Mouse (Mus musculus) embryonic facial prominence, embryonic 14.5 days (tissue): ENCODE measurements around the gene Aqp6. TPM values are rescaled to one million over a fixed set of nuclear protein-coding genes. Genes with fewer than 3 reads are reported as not detected.

ENCODE experiments used
- ATAC-seq: fragments of 200-750 bp; cut with Nextera tagmentation; 2 replicates; pipeline ENCODE4 v1.8.0; 2017; ENCODE audit warnings: low read depth, moderate number of reproducible peaks, moderate TSS enrichment
- DNase-seq: peaks from one replicate; pipeline ENCODE4 v3.0.0-alpha.2; 2015; ENCODE audit warnings: low spot score
- H3K27ac ChIP-seq: fragments of 300-500 bp; sonication (generic); replicated peaks from 2 replicates; pipeline ENCODE4 v1.5.1; 2014; ENCODE audit warnings: low read depth, mild to moderate bottlenecking, low read length, moderate library complexity
- H3K27me3 ChIP-seq: fragments of 300-500 bp; sonication (generic); replicated peaks from 2 replicates; pipeline ENCODE4 v1.6.1; 2014; ENCODE audit warnings: low read length; ENCODE audit not compliant: control insufficient read depth, insufficient read depth
- H3K36me3 ChIP-seq: fragments of 300-500 bp; sonication (generic); 2 replicates; pipeline ENCODE4 v1.6.1; 2014; ENCODE audit warnings: low read length, mixed read lengths; ENCODE audit not compliant: control insufficient read depth, insufficient read depth
- H3K4me1 ChIP-seq: fragments of 300-500 bp; sonication (generic); 2 replicates; pipeline ENCODE4 v1.6.1; 2014; ENCODE audit warnings: antibody characterized with exemption, low read length; ENCODE audit not compliant: control insufficient read depth, insufficient read depth
- H3K4me2 ChIP-seq: fragments of 300-500 bp; sonication (generic); 2 replicates; pipeline ENCODE4 v1.6.1; 2014; ENCODE audit warnings: low read depth, mild to moderate bottlenecking, low read length, moderate library complexity, mixed read lengths
- H3K4me3 ChIP-seq: fragments of 300-500 bp; sonication (generic); 2 replicates; pipeline ENCODE4 v1.5.1; 2014; ENCODE audit warnings: low read depth, mild to moderate bottlenecking, low read length
- H3K9ac ChIP-seq: fragments of 300-500 bp; sonication (generic); 2 replicates; pipeline ENCODE4 v1.6.1; 2014; ENCODE audit warnings: low read depth, mild to moderate bottlenecking, low read length, moderate library complexity, mixed read lengths
- H3K9me3 ChIP-seq: fragments of 300-500 bp; sonication (generic); 2 replicates; pipeline ENCODE4 v1.6.1; 2016; ENCODE audit warnings: low read length; ENCODE audit not compliant: control insufficient read depth
- WGBS: fragments of 180-500 bp; shearing (Covaris S2); extraction: QIAGEN DNeasy Blood & Tissue Kit; methylation state at CpG from one replicate; pipeline ENCODE4 v1.1.7; 2014; 5-methylcytosine and 5-hydroxymethylcytosine counted together
- polyA plus RNA-seq: library from polyadenylated mRNA; unstranded; fragments of >200 nt; fragmentation: Nextera tagmentation; extraction: Ambion mirVana; gene quantifications from 2 replicates; pipeline ENCODE4 v1.2.1, GENCODE M21; 2014

The Aqp6 gene
- polyA plus RNA-seq, 1 experiment from 2014 or later, result not detected

DNA sequence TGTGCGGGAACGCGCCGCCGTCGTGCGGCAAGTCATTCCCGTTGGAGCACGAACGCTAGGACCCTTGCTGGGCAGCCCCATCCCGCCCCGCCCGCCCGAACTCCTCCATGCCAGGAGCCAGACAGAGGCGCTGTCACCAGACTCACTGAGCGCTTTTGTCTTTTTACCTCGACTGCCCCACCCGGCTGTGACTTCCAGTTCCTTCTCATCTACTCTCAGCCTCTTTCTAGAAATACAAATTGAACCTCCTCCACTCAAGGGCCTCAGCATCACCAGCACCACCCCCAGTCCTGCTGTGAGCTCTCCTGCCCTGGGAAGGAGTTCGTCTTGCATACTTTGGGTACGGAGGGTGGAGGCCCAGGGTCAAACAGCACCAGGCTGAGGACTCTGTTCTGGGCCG is 52.7 kb downstream of the Aqp6 start:
- H3K9ac ChIP-seq, result peak overlapping the region; percentile 40; the same call in 1 of the 2 replicates
- H3K9me3 ChIP-seq, result no peaks in the 10 kb centered on the region
- WGBS, result 3% methylated on average over 13 of the region's 21 CpGs
- no peak for DNase-seq
- peak overlapping the region; percentile 20 for H3K4me3 ChIP-seq
- H3K4me1 ChIP-seq, result peaks cover 21% of the 10 kb centered on the region
- H3K36me3 ChIP-seq, result no peaks in the 10 kb centered on the region
- peak overlapping the region; percentile 41 for H3K4me2 ChIP-seq
- no peak overlapping the region for H3K27ac ChIP-seq
- no peak for ATAC-seq
- H3K27me3 ChIP-seq, result peaks cover 40% of the 10 kb centered on the region

Other genes starting within 250 kb of the Aqp6 start
- gene Fmnl3, start 230.9 kb upstream of the Aqp6 start, polyA plus RNA-seq, result 18.5 and 21.5 TPM in 2 replicates
- 300 and 310 TPM in 2 replicates for gene Tmbim6, start 208.5 kb upstream of the Aqp6 start, polyA plus RNA-seq
- 12.5 and 13.1 TPM in 2 replicates for gene Nckap5l, start 143.7 kb upstream of the Aqp6 start, polyA plus RNA-seq
- gene Bcdin3d, start 126.7 kb upstream of the Aqp6 start, polyA plus RNA-seq, result 10.8 and 12.9 TPM in 2 replicates
- gene Faim2, start 73.2 kb upstream of the Aqp6 start, polyA plus RNA-seq, result 1.1 and 1.5 TPM in 2 replicates
- gene Aqp2, start 22.3 kb upstream of the Aqp6 start, polyA plus RNA-seq, result 0.11 TPM in 1 of 2 replicates, not detected in the other
- gene Aqp5, start 10.6 kb upstream of the Aqp6 start, polyA plus RNA-seq, result 1.8 and 2.9 TPM in 2 replicates
- 75.7 and 89.8 TPM in 2 replicates for gene Racgap1, start 50.3 kb downstream of the Aqp6 start, polyA plus RNA-seq
- gene Asic1, start 69.0 kb downstream of the Aqp6 start, polyA plus RNA-seq, result 4.1 and 4.6 TPM in 2 replicates
- 27.9 and 35.6 TPM in 2 replicates for gene Smarcd1, start 100.7 kb downstream of the Aqp6 start, polyA plus RNA-seq
- not detected in 2 replicates for gene Gm17349, start 104.1 kb downstream of the Aqp6 start, polyA plus RNA-seq
- gene Gpd1, start 116.1 kb downstream of the Aqp6 start, polyA plus RNA-seq, result 2.0 and 7.3 TPM in 2 replicates
- gene Cox14, start 124.2 kb downstream of the Aqp6 start, polyA plus RNA-seq, result 176 and 180 TPM in 2 replicates
- 70.3 and 81.1 TPM in 2 replicates for gene Cers5, start 171.5 kb downstream of the Aqp6 start, polyA plus RNA-seq